Mouse (Mus musculus) ES-CJ7 (cell line): ENCODE results near the gene C1qbp.

Source experiments
- DNase-seq: peaks from one replicate; pipeline ENCODE4 v3.0.0; 2011; ENCODE audit warnings: low read depth, low spot score

Gene C1qbp

DNA sequence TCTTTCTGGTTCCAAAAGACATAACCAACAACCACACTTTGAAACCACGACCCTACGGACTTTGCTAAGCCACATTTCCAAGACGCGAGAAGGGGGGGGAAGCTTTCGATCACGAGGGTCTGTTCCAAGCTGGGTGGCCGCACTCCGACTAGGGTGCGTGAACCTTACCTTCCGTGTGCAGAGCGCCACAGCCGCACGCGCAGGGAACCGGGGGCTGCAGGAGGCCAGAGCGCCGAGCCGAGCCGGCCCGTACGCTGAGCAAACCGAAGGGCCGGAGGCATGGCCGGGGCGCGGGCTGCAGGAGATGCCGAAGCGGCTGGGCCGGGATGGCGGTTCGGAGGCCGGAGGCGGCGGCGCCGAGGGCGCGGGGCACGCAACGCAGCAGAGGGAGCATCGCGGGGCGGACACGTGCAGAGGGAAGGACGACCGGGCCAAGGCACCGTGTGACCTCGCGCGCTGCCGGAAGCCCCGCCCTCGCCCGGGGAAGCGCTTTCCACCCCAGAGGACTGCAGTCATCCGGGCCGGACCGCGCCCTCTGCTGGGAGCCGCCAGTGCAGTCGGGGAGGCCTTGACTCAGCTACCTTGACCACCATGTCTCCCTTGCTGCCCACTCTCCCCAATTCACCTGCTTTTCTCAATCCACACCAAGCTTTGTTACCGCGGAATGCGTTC, at the start of gene C1qbp:
C1qbp (minus strand) TSS at position 470 of the 672 bp plus-strand sequence.
- DNase-seq: peak; percentile 90

DNA sequence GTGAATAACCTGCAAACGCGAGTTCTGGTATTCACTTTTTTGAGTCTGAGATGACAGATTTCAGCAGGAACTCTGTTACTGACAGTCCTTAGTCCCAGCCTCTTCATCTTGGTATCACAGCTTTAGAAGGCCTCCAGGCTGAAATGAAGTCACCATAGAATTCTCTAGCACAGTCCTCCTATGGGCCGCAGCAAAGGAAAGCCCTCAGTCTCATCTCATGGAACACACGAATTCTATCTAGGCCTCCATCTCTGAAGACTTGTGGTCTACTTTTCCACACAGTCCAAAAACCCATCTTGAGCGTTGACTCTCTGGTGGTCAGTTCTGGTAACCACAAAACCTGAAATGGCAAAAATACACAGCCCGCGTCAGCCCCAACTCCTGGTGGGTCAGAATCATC, 49.2 kb upstream of the C1qbp start:
- no peak for DNase-seq

DNA sequence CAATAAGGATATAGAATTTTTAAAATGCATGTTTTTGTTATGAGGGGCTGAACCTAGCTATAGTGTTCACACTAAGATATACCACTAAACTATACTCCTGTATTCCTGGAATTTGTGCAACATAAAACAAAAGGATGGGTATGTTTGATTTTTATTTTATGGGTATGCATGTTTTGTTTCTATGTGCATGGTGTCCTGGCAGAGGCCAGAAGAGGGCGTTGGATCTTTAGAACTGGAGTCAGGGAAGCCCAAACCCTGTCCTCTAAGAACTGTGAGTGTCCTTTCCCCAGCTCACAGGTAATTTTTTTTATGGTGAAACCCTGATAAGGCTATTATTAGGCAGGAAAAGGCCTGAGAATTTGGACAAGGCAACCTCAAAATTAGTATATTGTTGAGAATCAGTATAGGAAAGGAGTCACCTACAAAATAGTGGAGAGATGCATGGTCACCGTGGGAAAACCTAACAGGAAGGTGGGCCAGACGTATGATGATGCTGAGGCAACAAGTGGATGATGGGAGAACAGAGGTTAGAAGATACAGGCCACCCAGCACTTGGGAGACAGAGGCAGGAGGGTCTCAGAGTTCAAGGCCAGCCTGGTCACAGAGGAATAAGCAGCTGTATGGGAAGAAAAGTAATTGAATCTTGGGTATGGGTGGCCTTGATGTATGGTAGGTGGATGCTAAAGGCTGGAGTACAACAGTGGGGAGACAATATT, 46.7 kb upstream of the C1qbp start:
- DNase-seq: no peak

DNA sequence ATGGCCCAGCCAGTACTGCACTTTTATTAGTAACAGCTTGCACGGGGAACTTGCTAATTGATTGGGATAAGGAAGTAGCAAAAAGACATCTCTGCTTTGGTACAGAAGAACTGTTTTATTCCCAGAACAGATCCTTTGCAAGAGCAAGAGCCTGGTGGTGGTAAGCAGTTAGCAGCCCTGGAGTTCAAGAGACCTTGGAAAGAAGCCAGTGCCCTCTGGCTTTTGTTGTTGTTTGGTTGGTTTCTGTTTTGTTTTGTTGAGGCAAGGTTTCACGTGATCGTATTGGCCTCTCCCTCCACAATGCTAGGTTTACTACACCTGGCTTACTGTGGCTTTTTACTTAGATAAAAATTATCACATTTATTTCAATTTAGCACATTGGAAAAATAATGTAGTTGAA, 45.5 kb upstream of the C1qbp start:
- DNase-seq: no peak

DNA sequence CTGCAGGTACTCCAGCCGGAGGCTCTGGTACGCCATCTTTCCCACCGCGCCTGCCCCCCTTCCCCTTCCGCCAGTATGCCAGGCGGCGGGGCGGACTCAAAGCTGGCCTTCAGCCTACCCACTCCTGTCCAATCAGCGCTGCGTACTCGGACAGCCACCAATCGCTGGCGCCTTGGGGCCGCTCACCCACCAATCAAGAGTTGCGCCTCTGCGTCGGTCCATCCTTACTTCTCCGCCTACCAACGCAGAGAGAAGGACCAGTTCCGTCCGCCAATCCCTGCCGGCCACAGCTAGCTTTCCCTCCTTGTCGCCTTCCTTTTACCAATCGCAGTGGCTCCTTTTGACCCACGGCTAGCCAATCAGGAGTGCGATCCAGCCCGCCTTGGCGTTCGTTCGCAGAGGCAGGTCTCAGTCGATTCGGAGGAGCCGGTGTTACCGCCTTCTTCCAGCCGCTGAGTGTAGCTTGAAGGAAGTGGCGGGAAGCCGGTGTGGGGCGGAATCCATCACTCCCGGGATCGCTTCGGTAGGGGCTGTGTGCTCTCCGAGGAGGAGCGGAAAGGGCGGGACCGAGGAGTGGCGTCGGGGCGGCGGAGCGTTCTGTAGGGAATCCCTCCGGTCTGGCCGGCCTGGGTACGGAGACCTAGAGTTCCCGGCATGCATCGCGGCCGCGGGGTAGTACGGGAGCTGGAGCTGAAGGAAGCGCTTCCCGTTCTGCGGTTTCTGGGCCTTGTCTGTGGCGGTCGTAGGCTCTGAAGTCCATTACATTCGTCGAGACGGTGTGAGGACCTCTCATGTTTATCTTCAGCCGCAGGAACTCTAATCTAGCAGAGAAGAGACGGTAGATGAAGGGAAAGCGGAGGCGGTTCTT, 36.6 kb upstream of the C1qbp start, which contains the start of the genes Mis12 and Derl2:
Mis12 (plus strand) TSS at position 411 of the 868 bp plus-strand sequence.
Derl2 (minus strand) TSS at position 641 of the 868 bp plus-strand sequence.
- peak; percentile 99 for DNase-seq

DNA sequence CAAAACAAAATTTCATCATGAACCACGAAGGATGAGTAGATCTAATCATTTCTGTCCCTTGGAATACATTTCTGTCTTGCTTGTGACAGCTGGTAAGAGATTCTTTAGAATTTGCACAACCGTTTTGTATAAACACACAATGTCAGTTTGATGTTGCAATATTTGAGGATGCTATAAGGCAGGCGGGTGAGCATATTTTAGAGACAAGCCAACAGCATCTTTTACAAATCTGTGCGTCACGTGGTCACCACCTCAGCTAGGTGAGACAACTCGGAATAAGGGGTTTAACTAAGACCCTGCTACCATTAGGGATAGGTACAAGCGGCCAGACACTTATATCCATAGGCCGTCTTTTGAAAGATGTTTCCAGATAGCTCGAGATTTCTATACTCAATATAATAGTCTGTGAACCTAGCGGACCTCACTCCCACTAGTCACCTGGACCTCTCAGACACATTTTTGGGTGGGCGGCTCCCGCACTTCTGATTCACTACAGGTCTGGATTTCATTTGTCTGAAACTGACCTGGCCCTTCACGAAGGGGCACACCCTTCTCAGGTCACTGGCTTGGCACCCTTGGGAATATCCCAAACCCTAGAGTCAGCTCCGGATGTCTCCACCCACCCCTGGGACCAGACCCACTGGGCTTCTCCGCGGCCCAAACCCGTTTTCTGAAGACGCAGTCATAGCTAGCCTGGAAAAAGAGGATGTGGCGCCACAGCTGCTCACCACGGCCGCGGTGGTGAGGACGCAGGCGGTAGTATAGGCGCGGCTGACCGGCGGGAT, 35.8 kb upstream of the C1qbp start:
- DNase-seq: no peak

DNA sequence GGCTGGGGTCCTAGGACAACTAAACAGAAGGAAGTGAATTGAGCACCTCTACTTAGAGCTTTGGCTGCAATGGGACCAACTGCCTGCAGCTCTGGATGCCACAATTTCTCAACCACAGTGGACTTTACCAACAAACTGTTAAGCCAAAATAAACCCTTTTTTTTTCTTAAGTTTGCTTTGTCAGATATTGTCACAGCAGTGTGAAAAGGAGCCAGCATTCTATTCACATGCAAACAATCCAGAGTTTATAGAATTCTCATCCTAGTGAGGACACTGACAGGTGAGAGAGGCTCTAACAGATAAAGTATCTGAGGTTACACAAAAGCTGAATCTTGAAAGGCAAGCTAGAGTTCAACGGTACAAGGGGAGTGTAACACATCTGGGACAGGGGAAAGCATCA, 34.2 kb upstream of the C1qbp start:
- DNase-seq: no peak

DNA sequence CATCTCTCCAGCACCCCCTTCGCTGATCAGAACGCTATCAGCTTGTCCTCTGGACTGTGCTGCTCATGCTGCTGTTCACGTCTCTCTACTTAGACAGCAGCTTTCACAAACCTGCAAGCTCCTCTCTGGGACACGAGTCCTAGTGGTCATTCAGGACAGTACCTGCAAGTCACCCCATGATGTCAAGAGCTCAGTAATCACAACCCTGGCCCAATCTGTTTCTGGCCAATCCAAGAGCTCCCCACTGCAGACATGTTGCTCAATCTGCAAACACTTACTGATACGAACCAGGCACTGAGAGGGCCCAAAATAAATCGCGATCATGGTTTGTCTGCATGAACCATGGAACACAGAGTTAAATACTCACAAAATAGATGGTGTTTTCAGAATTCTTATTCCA, 29.9 kb upstream of the C1qbp start:
- peak; percentile 22 for DNase-seq

DNA sequence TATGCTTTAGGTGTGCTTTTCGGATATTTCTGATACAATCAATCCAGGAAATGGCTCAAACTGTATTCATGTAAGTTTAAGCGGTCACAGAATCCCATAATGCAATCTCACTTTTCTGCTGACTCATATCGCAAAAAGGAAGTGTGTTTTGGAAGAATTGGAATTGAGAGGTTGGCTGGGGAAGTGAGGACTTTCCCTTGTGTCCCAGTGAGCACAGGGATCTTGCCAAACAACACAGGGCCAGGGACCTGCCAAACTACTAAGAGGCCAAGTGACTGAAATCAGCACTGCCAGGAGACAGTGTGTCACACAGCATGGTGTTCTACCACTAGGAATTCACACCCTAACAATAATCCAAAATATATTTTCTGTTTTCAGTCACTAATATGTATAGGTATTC, 25.5 kb upstream of the C1qbp start:
- DNase-seq: no peak

DNA sequence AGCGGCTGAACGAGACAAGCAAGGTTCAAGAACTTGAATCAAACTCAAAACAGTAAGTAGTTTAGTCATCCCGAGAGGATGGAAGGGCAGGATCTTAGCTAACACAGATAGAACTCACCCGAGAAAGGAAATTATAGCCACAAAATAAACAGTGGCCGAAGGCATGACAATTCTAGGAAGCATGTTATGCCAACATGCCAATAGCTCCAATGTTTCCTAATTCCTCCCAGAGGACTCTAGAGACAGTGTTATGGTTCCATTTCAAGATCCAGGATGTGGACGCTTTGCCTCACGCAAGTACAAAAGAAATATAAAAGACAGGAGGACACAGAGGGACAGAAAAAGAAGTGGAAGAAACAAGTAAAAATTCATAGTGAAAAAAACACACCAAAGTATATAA, 25.0 kb upstream of the C1qbp start:
- no peak for DNase-seq

DNA sequence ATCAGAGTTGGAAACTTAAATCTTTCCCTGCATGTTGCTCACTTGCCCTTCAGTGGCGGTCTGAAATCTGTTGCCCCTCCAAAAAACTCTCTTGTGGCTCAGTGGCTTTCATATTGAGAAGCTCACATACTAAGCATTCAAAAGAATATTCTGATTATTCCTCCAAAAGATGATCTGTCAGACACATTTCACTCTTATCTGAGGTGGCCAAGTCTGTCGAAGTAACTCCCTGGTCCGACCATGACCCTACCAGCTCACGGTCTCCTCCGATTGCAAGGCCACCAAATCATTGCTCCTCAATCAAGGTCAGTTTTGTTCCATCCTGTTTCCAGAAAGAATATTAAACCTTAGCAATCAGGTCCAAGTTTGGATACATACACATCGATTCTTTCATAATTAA, 24.2 kb upstream of the C1qbp start:
- DNase-seq: no peak

DNA sequence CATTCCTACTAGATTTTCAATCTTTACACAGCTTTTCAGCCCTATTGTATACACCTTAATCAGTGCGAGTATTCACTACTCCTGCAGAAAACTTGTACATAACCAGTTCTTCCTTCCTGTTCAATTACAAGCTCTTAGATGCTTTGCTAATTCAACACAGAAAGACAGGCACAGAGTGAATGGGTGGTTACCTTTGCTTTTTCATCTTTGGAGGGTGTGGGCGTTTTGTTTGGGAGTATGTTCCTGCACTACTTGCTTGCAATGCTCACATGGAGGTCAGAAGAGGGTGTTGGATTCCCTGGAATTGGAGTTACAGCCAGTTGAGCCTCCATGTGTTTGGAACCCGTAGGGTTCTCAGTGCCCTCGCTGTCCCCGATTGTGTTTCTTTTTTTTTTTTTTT, 22.2 kb upstream of the C1qbp start:
- DNase-seq: peak; percentile 25

DNA sequence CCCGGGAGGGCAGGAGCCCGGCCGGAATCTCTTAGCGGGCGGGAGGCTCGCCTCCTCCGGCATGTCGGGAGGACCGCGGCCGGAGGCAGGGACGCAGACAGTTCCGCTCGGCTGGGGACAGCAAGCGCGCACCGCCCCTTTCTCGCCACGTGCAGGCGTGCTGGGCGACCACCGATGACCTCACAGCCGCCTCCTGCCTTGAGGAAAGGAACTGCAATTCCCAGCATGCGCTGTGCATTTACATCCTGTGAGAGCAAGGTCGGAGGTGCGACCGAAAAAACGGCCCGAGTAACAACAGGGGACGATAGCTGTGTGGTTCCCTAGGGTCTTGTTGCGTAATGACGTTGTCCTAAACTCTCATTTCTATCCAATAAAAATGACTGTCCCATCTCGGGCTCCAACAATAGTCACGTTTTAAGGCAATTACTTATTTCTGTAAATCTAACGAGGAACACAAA, 21.5 kb upstream of the C1qbp start, which contains the start of gene Dhx33:
Dhx33 (minus strand) TSS at position 122 of the 458 bp plus-strand sequence.
- DNase-seq: peak; percentile 99

DNA sequence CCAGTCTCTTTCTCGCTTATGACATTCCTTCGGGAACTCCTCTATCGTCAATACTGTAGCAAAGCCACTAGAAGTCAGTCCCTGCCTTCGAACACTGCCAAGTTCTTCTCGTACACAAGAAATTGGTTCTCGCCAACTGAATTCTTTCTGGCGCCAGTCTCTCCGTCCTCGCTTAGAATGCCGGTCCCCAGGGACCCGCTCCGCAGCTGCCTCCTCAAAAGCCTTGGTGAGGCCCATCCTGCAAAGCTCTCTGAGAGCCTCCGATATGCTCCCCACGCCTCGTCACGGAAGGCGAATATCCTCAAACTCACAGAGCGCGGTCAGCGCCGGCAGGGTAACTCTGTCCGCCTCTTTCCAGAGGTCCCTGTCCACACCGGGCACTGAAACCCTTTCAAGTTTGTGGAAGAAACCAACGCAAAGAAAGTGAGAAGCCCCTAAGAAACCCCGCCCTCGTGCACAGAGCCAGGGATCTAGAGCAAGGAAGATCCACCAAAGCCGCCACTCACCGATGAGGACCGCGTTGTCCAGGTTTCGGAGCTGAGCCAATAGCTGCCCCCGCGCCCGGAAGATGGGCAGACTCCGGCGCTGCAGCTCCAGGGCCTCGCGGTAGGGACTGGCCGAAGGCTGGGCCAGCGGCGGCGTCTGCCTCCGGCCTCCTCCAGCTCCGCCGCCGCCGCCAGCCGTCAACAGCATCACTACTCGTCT, 20.9 kb upstream of the C1qbp start:
- DNase-seq: no peak

DNA sequence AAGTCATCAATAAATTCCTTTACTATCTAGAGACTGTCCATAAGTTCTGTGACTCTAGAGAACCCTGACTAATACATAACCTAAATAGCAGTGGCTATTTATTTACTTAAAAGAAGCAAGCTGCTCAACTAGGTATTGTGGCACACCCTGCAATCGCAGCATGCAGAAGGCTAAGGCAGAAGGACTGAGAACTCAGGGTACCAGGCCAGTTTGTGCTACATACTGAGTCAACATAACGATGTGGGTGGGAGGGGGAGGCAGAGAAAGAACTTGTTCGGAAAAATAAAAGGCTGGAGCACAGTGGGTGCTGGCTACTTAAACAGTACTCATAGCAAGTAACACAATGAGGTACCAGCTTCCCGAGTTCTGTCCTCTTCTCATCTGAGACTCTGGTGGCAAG, 18.3 kb upstream of the C1qbp start:
- DNase-seq: no peak

DNA sequence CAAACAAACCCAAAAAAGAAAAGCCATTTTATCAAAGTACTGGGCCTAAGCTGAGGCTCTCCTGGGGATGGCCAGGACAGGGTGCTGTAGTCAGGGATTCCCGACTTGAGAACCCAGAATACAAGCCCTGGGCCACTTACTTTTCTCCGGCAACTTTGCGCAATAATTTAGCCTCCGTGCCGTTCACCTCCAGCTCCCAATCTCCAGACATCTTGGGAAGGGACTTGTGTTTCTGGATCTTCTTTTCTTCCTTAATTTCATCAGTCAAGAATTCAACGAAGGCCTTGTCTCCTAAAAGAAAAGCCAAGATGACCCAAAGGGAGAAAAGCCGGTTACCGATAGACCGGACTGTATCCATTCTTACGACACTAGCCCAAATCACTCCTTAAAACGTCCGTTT, 796 bp downstream of the C1qbp start:
- no peak for DNase-seq

DNA sequence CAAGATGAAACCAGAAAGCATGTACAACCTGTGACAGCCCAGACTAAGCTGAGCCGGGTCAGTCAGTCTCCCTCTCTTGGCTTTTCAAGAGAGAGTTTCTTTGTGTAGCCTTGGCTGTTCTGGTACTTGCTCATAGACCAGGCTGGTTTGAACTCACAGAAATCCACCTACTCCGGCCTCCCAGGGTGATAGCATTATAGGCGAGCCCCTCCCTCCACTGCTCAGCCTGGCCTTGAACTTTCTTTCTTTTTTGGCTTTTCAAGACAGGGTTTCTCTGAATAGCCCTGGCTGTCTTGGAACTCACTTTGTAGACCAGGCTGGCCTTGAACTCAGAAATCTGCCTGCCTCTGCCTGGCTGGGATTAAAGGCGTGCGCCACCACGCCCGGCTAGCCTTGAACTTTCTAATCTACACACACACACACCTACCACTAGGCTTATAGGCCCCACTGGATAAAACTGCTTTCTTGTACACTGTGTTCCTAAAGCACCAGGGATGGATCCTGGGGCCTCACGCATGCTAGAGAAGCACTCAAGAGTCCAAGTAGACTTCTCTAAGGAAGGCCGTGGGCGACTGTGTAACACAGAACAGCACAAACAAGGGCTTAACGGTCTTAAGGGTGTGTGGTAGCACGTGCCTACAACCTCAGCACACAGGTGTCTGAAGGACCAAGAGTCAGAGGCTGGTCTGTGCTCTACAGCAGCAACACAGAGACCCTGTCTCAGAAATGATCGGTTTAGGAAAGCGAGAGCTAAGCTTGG, 1.9 kb downstream of the C1qbp start:
- DNase-seq: peak; percentile 80

DNA sequence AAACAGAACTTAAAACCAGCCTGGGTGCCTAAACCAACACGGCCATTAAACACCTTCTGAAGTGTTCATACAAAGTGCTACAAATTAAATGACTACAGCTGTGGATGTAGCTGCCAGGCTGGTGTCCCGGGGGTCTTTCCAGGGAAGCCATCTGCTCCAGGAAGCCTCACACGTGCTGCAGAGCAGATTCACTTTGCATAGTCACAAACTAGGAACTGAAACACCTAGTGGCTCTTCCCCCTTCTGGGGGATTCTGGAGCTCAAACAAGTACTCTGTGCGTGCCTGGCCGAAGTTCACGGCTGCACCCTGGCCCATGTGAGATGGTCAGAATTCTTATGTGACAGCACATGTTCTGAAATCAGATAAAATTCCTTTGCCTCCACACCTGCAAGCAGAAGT, 2.6 kb downstream of the C1qbp start:
- DNase-seq: no peak

DNA sequence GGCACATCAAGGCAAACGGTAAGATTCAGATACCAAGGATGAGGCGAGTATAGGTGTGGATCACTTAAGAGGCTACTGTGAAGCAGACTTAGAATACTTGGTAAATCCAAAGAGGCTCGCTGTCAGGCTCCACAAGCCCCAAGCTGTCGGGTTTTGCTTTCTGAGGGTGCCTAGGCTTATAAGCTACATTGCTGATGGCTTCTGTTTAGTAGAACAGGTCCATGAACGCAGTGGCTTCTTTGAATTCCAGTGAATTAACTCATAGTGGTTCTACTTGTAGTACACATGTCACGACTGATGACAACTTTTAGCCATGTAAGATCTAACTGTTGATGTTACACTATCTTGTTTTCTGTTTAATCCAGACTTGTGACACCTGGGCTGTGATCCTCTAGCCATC, 5.5 kb downstream of the C1qbp start:
- DNase-seq: no peak

DNA sequence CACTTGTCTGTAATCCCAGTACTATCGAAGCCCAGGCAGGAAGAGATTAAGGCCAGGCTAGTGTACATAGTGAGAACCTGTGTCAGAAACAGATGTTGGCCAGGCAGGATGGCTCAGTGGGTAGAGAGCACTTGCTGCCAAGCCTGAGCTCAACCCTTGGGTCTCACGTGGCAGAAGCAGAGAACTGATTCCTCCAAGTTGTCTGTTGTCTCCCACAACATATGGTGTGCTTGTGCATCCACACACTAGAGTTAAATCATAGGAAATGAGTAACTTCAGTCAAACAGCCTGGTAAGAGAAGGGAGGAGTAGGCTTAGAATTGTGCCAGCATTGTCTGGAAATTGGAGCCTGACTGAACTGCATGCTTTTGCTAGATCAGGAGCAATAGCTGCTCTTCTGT, 7.6 kb downstream of the C1qbp start:
- no peak for DNase-seq
